Mouse (Mus musculus): ENCODE data around the gene Serpina3i. TPM values are rescaled to one million over a fixed set of nuclear protein-coding genes. Genes with fewer than 3 reads are reported as not detected.
"Not testable (repeated sequence)": the region's sequence is repeated elsewhere in the genome, so short reads cannot be mapped to it uniquely, and the experiment has no call there.

Serpina3i gene
- under 1 TPM; 0.64 to 0.88 TPM for total RNA-seq (2021)
- long read RNA-seq, experiment 1, partial matches to known transcripts = 0 of 1 reads
- long read RNA-seq, experiment 1, other reads (novel, unspliced or antisense) = 0 of 1 reads
- long read RNA-seq, experiment 2 = 0 reads

DNA sequence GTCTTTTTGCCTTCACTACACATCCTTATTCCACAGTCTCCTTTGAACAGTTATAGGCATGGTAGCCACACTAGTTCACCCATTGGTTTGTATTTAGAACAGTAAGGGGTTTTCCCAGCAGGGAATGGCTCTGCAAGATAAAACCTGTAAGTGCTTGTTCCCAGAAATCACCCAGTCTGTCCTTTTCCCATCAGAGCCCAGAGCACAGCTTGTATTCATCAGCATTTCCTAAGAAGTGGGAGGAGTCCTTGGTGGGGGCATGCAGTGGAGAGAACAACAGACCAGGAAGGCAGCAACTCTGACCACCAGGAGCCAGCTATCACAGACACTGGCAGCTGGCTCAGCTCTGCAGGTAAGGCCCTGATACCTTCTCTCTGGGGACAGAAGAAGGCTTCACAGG, at the start of gene Serpina3i:
Serpina3i (plus strand) TSS at position 260 of the 400 bp plus-strand sequence.
- no peak for DNase-seq (ENCODE audit: low spot score in 2 of 2)

DNA sequence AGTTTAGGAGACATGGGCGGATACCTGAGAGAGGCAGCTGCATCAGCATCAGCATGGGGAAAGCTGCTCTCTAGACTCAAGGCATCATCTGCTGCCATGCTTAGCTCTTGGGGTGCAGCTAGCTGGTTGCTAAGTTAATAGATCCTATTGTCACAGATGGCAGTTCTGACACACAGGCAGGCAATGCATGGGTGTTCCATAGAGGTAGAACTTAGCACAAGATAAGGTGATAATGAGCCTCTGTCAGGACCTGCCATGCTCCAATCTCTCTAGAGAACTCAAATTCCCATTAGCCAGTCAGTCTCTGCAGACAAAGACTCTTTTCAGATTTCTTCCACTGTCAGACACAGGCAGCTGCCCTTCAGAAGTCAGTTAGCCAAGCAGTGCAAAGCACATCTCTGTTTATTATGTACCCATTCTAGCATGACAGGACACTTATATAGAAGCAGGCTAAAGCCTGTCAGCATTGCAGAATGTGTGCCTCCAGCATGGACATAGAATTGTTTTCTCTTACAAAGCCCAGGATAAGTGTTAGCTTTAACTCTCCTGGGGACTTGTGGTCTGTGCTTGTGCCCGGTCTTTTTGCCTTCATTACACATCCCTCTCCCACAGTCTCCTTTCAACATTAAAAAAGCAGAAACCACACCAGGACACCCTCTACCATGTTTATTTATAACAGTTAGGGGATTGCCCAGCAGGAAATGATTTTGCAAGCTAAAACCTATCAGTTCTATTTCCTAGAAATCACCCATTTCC, 49.1 kb upstream of the Serpina3i start:
- DNase-seq (ENCODE audit: low spot score in 2 of 2) = peak; percentile 17 to 33

DNA sequence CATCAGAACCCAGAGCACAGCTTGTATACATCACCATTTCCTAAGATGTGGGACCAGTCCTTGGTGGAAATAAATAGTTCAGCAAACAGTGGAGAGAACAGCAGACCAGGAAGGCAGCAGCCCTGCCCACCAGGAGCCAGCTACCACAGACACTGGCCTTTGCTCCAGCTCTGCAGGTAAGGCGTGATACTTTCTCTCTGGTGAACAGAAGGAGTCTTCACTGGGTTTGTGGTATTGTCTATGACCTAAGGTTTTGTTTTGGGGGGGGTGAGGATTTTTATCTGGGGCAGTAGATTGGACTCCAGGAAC, 48.5 kb upstream of the Serpina3i start, which contains the start of gene Serpina3f:
Serpina3f (plus strand) TSS at position 100 of the 309 bp plus-strand sequence.
- no peak for DNase-seq (ENCODE audit: low spot score in 2 of 2)

DNA sequence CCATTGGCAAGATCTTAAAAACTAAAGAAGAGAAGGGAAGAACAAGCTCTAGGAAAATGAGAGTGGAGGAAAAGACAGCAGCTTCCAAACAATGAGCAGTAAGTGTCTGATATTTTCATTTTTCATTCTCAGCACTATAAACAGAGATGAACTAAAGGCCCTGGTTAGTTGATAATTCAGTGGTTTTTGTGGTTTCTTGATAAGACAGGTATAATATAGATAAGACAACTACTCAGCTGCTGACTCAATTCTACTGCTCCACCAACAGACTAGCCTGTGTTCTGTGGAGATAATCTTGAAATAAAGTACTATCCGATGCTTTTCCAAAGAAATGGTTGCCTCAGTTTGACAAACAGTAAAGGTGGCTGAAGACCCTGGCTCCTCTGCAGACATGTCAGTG, 47.7 kb upstream of the Serpina3i start:
- no peak for DNase-seq (ENCODE audit: low spot score in 2 of 2)

DNA sequence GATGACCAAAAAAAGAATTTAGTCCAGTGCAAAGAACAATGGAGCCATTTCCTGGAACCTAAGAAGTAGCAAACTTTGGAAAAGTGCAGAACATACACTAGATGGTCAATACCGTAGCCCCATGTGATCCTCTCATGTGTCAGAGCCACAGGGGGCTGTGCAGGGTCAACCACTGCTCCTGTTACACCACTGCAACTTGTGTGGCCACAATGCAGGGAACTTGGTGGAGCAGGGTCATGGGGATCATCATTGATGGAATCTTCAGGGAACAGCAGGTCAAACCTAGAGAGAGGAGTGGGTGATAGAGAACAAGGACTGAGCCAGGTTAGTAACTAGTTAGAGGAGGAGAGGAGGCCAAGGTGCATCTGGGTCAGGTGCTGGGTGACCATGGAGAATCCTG, 41.3 kb upstream of the Serpina3i start:
- no peak for DNase-seq (ENCODE audit: low spot score in 2 of 2)

DNA sequence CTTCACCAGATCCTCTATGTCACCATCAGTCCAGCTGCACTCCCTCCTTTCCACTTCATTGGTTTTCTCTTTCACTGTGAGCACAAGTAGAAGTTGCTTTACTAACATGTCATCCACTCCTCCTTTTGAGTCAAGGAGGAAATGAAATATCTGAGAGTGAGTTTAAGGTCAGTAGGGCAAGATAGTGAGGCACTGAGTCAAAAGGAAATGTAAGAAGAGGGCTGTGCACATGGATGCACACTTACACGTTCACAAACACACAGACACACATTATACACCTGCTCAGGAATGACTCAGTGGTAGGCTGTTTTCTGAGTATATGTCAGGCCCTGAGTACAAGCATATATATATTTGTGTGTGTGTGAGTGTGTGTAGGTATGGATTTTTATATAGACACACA, 39.2 kb upstream of the Serpina3i start:
- DNase-seq (ENCODE audit: low spot score in 2 of 2) = no peak

DNA sequence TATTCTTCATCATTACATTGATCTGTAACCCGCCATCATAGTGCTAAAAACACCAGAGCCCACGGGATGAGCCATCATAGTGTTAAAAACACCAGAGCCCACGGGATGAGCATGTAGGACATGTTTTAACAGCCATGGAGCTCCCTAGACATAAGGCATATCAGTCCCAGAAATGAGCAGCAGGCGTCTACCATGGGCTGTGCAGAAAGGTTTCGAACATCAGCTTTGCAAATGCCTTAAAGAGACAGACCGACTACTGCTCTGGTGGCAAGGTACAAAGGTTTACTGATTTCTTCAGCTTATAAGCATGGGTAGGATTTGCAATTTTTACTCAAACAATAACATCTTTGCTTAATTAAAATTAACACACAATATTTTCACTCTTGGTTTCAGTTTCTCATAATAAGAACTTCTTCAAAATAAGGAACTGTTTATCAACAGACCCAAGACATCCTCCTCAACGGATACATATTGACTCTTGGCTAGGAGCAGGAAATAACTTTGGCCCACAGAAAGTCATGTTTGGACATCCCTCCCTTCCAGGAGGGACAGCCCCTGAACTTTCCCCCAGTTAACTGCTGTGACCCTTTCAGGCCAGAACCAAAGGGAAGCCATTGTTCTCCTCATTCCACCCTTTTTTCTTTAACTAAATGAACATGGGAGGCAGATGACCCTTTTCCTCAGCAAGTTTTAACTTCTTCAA, 38.2 kb upstream of the Serpina3i start:
- DNase-seq (ENCODE audit: low spot score in 2 of 2) = no peak

DNA sequence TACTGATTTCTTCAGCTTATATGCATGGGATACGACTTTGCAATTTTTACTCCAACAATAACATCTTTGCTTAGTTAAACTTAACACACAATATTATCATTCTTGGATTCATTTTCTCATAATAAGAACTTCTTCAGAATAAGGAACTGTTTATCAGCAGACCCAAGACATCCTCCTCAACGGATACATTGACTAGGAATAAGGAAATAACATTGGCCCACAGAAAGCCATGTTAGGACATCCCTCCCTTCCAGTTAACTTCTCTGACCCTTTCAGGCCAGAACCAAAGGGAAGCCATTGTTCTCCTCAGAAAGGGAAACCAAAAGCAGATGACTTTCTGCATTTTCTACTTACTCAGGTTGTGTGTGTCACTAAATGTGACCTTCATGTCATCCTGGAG, 32.2 kb upstream of the Serpina3i start:
- DNase-seq (ENCODE audit: low spot score in 2 of 2) = no peak

DNA sequence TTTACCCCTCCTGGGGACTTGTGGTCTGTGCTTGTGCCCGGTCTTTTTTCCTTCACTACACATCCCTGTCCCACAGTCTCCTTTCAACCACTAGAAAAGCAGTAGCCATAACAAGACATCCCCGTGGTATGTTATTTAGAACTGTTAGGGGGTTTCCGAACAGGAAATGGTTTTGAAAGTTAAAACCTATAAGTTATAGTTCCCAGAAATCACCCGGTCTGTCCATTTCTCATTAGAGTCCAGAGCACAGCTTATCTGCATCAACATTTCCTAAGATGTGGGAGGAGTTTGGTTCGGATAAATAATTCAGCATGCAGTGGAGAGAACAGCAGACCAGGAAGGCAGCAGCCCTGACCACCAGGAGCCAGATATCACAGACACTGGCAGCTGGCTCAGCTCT, 27.0 kb upstream of the Serpina3i start, which contains the start of gene Serpina3g:
Serpina3g (plus strand) TSS at position 331 of the 400 bp plus-strand sequence.
- no peak for DNase-seq (ENCODE audit: low spot score in 2 of 2)

DNA sequence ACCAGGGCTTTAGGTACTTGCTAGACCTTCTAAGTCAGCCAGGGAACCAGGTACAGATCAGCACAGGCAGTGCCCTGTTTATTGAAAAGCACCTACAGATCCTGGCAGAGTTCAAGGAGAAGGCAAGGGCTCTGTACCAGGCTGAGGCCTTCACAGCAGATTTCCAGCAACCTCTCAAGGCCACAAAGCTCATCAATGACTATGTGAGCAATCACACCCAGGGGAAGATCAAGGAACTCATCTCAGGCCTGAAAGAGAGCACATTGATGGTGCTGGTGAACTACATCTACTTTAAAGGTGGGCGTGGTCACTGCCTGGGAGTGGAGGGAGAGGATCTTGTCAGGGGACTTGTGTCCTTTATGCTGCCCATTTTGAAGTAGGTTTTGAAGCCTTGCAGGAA, 24.9 kb upstream of the Serpina3i start:
- not testable (repeated sequence) for DNase-seq (ENCODE audit: low spot score in 2 of 2)

DNA sequence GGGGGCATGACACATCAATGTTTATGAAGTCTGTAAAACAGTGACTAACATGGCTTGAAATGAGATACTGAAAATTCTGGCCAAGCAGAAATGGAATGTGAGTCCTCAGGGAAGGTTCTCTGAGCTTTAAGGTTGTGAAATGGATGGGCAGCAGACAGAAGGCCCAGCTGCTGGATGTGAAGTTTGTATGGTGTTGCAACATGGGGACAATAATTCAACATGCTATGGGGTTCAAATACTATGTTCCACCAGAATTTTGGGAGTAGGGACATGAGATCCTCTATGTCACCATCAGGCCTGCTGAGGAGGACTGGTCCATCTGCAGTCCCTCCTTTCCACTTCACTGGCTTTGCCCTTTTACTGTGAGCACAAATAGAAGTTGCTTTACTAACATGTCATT, 19.6 kb upstream of the Serpina3i start:
- DNase-seq (ENCODE audit: low spot score in 2 of 2) = no peak

DNA sequence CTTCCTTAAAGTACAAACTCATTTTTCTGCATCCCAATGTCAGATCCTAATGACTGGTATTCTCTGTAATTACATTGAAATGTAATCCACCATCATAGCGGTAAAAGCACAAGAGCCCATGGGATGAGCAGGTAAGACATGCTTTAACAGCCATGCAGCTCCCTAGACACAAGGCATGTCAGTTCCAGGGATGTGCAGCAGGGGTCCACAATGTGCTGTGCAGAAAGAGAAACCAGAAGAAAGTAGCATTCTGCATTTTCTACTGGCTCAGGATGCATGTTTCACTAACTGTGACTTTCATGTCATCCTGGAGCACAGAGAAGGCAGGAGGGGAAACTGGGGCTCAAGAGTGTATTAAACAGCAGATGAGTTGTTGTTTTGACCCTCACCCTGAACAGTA, 17.8 kb upstream of the Serpina3i start:
- DNase-seq (ENCODE audit: low spot score in 2 of 2) = peak; percentile 31 to 53

DNA sequence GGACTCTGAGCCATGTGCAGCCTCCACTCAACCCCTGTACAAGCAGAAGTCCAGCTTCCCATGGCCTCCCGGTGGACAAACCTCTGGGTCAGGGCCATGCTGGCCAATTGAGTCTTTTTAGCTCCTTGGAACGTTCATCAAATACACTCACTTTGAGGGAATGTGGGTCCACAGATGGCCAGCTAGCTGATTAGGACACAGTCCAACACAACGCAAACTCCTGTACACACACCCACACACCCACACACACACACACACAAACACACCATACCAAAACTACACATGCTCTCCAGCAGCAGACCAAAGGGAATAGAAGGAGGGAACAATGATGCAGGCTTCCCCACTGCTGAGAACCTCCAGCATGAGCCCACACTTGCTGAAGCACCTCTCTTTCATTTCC, 17.3 kb upstream of the Serpina3i start:
- peak; percentile 26 to 29 for DNase-seq (ENCODE audit: low spot score in 2 of 2)

DNA sequence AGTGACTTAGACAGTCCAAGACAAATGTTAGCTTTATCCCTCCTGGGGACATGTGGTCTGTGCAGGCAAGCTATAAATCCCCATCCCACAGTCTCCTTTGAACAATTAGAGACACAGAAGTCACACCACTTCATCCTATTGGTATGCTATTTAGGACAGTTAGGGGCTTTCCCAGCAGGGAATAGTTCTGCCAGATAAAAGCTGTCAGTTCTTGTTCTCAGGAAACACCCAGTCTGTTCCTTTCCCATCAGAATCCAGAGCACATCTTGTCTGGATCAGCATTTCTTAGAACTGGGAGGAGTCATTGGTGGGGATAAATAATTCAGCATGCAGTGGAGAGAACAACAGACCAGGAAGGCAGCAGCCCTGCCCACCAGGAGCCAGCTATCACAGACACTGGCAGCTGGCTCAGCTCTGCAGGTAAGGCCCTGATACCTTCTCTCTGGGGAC, 15.3 kb upstream of the Serpina3i start:
- DNase-seq (ENCODE audit: low spot score in 2 of 2) = peak in 1 of 2 experiments; percentile 26

DNA sequence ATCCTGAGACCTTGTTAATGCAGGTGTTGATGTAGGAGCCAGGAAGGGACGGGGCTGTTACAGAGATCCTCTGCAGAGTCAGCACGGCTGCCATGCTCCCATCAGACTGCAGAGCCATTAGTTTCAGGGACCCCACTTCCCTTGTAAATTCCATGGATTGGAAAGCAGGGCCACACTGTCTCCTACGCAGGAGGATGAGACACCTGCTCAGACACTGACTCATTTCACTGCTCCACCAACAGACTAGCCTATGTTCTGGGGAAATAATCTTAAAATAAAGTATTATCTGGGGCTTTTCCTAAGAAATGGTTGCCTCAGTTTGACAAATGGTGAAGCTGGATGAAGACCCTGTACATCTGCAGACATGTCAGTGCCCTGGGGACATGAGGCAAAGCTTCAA, 14.7 kb upstream of the Serpina3i start:
- DNase-seq (ENCODE audit: low spot score in 2 of 2) = no peak

DNA sequence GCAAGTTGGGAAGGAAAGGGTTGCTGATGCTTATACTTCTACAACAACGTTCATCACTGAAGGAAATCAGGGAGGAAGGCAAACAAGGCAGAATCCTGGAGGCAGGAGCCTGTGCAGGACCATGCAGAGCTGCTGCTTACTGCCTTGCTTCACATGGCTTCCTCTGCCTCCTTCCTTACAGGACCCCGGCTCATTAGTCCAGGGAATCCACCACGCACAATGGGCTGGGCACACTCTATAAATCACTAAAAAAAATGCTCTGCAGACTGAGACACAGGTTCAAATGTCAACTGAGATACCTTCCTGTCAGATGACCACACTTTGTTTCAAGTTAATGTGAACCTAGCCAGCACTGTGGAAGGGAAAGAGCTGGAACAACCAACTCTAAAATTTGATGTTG, 1.9 kb upstream of the Serpina3i start:
- DNase-seq (ENCODE audit: low spot score in 2 of 2) = no peak

DNA sequence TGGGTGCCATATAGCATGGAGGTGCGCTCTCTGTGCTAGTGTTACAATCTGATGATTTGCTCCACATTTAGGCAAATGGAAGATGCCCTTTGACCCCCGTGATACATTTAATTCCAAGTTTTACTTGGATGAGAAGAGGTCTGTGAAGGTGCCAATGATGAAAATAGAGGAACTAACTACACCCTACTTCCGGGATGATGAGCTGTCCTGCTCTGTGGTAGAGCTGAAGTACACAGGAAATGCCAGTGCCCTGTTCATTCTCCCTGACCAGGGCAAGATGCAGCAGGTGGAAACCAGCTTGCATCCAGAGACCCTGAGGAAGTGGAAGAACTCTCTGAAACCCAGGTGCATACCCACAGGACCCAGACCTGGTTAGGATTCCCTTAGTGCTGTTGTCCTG, 3.5 kb downstream of the Serpina3i start:
- no peak for DNase-seq (ENCODE audit: low spot score in 2 of 2)

DNA sequence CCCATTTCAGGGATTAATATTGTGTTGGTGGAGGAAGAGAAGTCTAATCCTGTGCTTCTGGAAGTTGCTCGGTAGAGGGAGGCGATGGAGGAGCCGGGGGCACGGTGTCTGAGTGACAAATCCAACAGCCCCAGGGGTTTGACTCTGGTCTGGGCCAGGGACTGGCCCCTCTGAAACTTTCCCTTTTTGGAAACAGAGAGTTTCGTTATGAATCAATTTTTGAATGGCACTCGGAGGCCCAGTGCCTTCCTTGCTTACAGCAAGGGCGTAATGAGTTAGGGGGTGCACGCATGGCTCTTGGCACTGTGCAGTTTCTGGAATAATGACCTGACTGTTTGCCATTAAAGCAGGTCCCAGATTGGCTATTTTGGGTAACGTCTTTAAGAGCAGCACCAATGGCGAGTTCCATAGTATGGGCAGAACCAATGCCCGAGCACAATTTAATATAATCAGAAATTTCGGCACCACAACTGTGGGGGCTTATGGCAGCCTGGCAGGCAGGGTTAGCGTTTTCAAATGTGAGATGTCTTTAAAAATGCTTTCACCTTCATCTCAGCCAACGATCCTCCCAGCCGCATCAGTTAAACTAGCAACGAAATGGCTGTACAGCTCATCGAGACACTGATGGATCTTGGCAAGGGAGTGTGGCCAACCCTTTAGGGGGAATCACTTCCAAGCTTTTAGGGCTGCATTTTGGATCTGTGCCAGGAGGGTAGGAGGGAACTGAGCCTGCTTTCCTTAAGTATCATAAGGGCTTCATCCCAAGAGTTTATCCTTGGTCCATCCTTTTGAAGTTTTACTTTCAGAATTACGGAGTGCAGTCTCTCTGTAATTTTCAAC, 15.5 kb downstream of the Serpina3i start:
- no peak for DNase-seq (ENCODE audit: low spot score in 2 of 2)

DNA sequence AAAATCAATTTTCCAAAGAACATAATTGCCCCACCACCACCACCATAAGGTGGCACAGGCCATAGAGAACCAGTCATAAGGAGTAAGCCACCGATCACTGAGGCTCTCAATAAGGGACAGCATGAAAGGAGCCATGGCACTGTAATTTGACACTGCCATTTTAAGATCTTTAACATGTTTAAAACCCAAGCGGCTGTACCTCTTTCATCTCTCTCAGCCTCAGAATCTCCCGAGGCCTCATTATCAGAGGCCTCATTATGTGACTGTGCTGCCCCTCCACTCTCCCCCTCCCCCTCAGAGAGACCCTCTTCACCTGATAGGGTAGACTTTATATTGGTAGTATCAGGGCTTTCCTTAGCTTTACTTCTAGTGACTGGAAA, 16.1 kb downstream of the Serpina3i start:
- no peak for DNase-seq (ENCODE audit: low spot score in 2 of 2)

DNA sequence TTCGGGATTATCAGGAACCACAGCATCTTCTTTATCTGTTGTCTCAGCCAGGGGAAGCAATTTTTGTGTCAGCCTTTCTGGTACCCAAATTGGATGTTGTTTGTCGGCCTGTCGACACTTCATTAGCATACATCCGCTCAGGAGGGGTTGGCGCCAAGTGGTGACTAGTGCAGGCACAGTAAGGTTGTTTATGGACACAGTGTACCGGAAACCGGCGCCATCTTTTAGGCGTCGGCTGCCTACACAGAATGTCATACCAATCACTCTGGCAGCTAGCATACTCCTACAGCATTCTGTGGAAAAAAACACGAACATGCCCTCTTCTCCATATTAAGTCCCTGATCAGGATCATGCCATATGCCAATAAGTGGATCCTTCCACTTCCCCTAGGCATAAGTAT, 20.5 kb downstream of the Serpina3i start:
- no peak for DNase-seq (ENCODE audit: low spot score in 2 of 2)

DNA sequence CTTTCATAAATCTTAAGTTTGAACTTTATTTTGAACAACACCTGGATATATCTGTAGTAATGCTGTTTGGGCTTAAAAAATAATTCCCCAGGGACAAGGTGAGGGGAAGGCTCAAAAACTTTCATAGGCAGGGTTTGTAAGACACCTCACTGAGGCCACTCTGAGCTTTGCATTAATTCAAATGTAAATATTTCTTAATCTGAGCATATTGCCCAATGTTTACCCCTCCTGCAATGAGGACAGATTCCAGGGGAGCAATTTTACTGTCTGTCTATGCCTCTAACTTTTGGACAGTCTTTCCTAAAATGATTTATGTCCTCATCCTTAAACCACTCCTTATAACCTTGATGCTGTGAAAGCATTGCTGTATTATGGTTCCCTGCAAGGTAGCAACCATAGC, 25.4 kb downstream of the Serpina3i start:
- no peak for DNase-seq (ENCODE audit: low spot score in 2 of 2)

DNA sequence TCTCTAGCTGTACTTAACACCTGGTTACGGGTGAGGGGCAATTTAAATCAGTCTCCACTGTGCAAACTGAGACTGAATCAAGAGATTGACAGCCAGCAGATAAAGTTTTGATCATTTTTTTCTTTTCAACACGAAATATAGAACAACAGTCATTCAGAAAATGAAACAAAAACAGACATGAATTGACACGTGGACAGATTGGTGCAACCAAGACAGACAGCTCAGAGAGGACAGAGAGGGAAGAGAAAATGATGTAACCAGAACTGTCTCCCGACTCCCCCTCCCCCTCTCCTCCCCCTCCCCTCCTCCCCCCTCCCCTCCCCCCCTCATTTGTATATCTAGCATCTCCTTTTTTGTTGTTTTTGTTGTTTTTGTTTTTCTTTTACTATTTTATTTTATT, 26.9 kb downstream of the Serpina3i start:
- no peak for DNase-seq (ENCODE audit: low spot score in 2 of 2)
